Comparison of ENCODE assay signal across 26 mouse cellular contexts in the genomic region with DNA sequence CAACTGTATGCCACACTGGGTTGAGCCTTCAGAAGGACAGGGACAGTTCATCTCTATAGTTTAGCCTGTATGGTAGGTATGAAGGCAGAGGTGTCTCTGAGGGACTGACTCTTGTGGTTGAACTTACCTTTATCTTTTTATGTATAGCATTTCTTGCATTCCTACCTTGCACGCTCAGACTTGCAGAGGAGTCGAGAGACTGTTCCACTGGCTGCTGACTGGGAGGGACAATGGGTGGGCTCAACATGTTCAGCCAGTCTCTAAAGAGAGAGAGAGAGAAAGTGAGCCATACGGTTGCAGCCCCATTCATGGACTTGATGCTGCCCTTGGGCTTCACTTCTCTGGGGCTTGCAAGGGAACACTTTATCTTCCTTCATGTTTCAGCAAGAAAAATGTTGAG.
"Had no signal": no experiment of that assay in that cellular context is flagged by ENCODE, and none has a peak within 500 bp of the region (broad histone marks: within the 10 kb centered on the region; RNA-seq: fewer than 3 reads in every experiment).

No protein-coding gene starts in this region.

- H3K4me3 ChIP-seq: gastrocnemius, adult 2 months; heart, adult 2 months; heart, embryonic 13.5 days; heart, embryonic 15.5 days; hindbrain, embryonic 13.5 days; hindbrain, embryonic 15.5 days; intestine, embryonic 15.5 days; layer of hippocampus, adult 2 months; left cerebral cortex, adult 2 months; limb, embryonic 10.5 days; limb, embryonic 12.5 days had no signal

- H3K9me3 ChIP-seq: heart, embryonic 13.5 days; heart, embryonic 15.5 days; hindbrain, embryonic 13.5 days; hindbrain, embryonic 15.5 days; intestine, embryonic 15.5 days; limb, embryonic 10.5 days; limb, embryonic 12.5 days had no signal

- H3K4me1 ChIP-seq: heart, embryonic 13.5 days; heart, embryonic 15.5 days; hindbrain, embryonic 13.5 days; hindbrain, embryonic 15.5 days; intestine, embryonic 15.5 days had no signal

- DNase-seq: gastrocnemius, adult 2 months; gastrocnemius, postnatal 10 days; gastrocnemius, postnatal 25 days; heart, adult 11 months; heart, adult 2 months; heart, postnatal 14 days; heart, postnatal 36 days; kidney, adult 18-20 months; kidney, adult 8-10 months; kidney, postnatal 14 days; kidney, postnatal 4 days; liver had no signal

- H3K9ac ChIP-seq: heart, embryonic 13.5 days; heart, embryonic 15.5 days; hindbrain, embryonic 13.5 days; hindbrain, embryonic 15.5 days; intestine, embryonic 15.5 days; limb, embryonic 12.5 days had no signal

- H3K4me2 ChIP-seq: heart, embryonic 11.5 days; heart, embryonic 13.5 days; heart, embryonic 15.5 days; hindbrain, embryonic 13.5 days; hindbrain, embryonic 15.5 days; intestine, embryonic 15.5 days; limb, embryonic 12.5 days; liver, embryonic 11.5 days had no signal

- H3K27ac ChIP-seq: gastrocnemius, adult 2 months; heart, adult 2 months; heart, embryonic 13.5 days; heart, embryonic 15.5 days; hindbrain, embryonic 13.5 days; hindbrain, embryonic 15.5 days; hindbrain, postnatal 0 days; intestine, embryonic 15.5 days; kidney, postnatal 0 days; layer of hippocampus, adult 2 months; left cerebral cortex, adult 2 months; limb, embryonic 10.5 days; limb, embryonic 12.5 days had no signal

- ATAC-seq: hindbrain, postnatal 0 days; intestine, embryonic 15.5 days; intestine, postnatal 0 days had no signal

- H3K27me3 ChIP-seq: heart, embryonic 13.5 days; heart, embryonic 15.5 days; hindbrain, embryonic 13.5 days; hindbrain, embryonic 15.5 days; intestine, embryonic 15.5 days; limb, embryonic 12.5 days had no signal

- H3K36me3 ChIP-seq: heart, embryonic 13.5 days; heart, embryonic 15.5 days; hindbrain, embryonic 13.5 days; hindbrain, embryonic 15.5 days; intestine, embryonic 15.5 days; limb, embryonic 10.5 days; limb, embryonic 12.5 days had no signal
